Mouse (Mus musculus): Measurements from ENCODE around the gene Dcaf15.

Gene Dcaf15

GRCm38 (mm10) chr8:84067047-84067573, 37.5 kb downstream of the Dcaf15 start:
- DNase-seq (ENCODE audit: low read depth, low spot score), result peak; percentile 78

GRCm38 (mm10) chr8:84066291-84066930, 38.2 kb downstream of the Dcaf15 start, which contains the start of gene Rfx1:
Rfx1 (plus strand) TSS chr8:84066834.
- peak; percentile 100 for DNase-seq (ENCODE audit: low read depth, low spot score)

- DNase-seq (ENCODE audit: low read depth, low spot score), result no peak
Measured at GRCm38 (mm10) chr8:84065457-84066072, 39.0 kb downstream of the Dcaf15 start.

GRCm38 (mm10) chr8:84065037-84065436, 39.5 kb downstream of the Dcaf15 start, which contains the start of gene Gm10643:
Gm10643 (minus strand) TSS chr8:84065137.
- DNase-seq (ENCODE audit: low read depth, low spot score), result no peak

- no peak for DNase-seq (ENCODE audit: low read depth, low spot score)
Measured at GRCm38 (mm10) chr8:84063861-84064610, 40.5 kb downstream of the Dcaf15 start.

- no peak for DNase-seq (ENCODE audit: low read depth, low spot score)
Measured at GRCm38 (mm10) chr8:84060245-84060644, 44.3 kb downstream of the Dcaf15 start.

- DNase-seq (ENCODE audit: low read depth, low spot score), result no peak
Measured at GRCm38 (mm10) chr8:84059226-84059625, 45.3 kb downstream of the Dcaf15 start.

GRCm38 (mm10) chr8:84057827-84058226, 46.7 kb downstream of the Dcaf15 start:
- DNase-seq (ENCODE audit: low read depth, low spot score), result no peak

- no peak for DNase-seq (ENCODE audit: low read depth, low spot score)
Measured at GRCm38 (mm10) chr8:84053229-84053628, 51.3 kb downstream of the Dcaf15 start.

- DNase-seq (ENCODE audit: low read depth, low spot score), result no peak
Measured at GRCm38 (mm10) chr8:84052746-84053145, 51.8 kb downstream of the Dcaf15 start.

GRCm38 (mm10) chr8:84048171-84048570, 56.4 kb downstream of the Dcaf15 start:
- no peak for DNase-seq (ENCODE audit: low read depth, low spot score)

Measured in brain, embryonic 18.5 days (tissue).